Mouse (Mus musculus) R1 (cell line): Measurements from ENCODE around the gene Zfp592.
"Not testable (repeated sequence)": the region's sequence is repeated elsewhere in the genome, so short reads cannot be mapped to it uniquely, and the experiment has no call there.

ENCODE experiments used
- DNase-seq: peaks from one replicate; pipeline ENCODE4 v3.0.0-alpha.2; 2018; ENCODE audit warnings: low read depth, low spot score

Zfp592 gene

DNA sequence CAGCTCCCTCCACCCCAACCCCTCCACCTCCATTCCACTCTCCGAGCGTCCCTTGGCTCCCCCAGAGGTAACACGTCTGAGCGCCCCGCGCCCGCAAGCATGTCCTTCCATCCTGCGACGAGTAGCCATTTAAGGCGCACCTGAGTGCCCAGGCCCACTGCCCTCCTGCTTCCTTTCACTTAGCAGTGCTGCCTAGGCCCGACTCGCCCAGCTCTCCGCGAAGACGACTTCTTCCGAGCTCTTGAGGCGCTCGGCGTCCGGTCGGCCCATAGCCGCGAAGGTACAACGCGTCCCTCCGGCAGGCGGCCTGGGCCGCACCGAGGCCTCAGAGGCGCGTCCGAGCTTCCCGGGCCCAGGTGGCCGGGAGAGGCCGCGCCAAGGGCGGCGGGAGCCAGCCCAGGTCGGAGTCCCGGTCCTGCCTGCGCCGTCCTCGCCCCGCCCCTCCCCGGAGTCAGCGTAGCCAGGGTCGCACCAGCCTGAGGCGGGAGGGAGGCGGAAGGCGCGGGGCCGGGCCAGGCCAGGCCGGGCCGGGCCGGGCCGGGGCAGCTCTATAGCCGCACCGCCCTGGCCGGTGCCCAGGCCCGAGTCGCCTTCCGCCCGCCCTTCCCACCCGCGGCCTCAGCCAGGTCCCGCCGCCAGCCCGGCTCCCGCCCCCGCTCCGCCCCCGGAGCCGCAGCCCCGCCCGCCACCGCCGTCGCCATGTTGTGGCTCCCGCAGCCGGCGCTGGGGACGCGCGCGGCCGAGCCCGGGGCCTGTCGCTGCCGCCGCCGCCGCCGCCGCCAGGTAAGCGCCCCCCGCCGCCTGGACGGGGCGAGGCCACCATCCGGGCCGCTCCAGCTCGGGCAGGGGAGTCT, at the start of gene Zfp592:
TSS of gene Zfp592 (plus strand) at position 702 of the 854 bp plus-strand sequence.
- DNase-seq = peak; percentile 71

DNA sequence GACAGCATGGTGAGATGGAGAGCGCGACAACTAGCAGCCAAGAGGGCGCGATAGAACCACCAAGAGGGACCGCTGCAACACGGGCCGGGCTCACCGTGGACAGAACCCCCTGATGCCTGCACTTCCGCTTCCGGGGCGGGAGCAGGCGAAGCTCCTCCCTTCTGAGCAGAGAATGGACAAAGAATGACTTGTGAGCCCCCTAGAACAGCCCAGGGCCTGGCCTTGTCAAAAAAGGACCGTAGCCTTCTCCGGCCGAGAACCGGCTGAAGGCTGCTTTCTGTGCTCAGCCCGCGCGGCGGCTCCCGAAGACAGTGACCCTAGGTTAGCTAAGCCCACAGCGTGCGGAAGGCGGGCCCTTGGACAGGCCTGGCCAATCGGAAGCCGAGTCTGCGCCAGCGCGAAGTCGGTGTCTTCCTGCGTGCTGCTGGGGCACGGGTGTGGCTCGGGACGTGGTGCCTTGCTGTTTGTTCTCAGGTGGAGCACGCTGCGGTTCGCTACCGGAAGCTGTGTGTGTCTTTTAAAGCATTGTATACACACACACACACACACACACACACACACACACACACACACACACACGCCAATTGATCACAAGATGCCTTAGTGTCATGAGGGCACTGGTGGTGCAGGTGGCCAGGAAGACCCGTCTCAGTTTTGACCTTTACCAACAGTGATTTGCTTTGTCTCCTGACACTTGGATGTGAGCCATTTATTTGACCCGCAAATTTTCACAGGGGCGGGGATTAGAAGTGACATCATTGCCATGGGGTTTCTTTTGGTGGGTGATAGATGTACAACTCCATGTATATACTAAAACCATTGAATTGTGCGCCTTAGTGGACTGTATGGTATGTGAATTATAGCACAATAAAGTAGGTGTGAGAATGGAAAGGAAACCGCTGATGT, 45.8 kb upstream of the Zfp592 start, which contains the start of gene Sec11a:
TSS of gene Sec11a (minus strand) at position 336 of the 906 bp plus-strand sequence.
- peak; percentile 97 for DNase-seq

DNA sequence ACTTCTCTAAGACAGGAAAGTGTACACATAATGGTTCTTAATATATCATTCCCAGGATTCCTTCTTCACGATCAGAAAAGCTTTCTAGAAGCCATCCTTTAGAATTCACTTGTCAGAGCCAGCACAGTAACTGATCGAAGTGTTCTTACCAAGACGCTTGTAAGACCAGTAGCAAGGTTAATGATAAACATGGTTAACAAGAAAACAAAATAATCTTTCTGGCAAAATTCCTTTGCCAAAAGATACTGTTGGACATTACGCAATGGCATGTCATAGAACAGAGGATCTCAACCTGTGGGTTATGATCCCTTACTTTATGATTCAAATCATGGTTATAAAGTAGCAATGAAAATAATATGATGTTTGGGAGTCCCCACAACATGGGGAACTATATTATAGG, 42.0 kb upstream of the Zfp592 start:
- no peak for DNase-seq

DNA sequence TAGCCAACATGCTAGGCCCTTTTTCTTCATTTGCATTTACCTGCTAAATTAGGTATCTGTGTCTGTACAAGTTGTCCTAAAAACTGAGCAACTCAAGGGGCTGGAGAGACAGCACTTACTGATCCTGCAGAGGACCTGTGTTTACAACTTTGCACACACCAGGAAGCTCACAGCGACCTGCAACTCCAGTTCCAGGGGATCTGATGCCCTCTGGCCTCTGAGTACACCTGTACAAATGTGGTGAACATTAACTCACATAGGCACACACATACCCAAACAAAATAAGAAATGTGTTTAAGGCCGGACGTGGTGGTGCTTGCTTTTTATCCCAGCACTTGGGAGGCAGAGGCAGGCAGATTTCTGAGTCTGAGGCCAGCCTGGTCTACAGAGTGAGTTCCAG, 41.3 kb upstream of the Zfp592 start:
- DNase-seq = no peak

DNA sequence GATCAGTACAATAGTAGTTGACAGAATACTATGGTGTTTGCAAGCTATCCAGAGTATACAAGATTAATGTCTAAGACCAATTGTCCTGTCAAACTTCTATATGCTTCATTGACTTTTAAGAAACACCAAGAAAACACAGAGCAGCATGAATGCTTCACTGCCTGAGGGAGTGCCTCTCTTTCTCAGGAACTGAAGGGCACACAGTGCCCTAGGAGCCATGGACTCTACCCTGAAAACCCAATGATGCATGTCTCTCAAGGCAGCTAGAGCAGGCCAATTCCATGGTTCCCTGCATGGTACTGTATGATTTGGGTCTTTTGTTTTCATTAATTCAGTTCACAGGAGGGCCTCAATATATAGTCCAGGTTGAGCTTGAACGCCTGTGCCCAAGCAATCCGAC, 39.2 kb upstream of the Zfp592 start:
- DNase-seq = no peak

DNA sequence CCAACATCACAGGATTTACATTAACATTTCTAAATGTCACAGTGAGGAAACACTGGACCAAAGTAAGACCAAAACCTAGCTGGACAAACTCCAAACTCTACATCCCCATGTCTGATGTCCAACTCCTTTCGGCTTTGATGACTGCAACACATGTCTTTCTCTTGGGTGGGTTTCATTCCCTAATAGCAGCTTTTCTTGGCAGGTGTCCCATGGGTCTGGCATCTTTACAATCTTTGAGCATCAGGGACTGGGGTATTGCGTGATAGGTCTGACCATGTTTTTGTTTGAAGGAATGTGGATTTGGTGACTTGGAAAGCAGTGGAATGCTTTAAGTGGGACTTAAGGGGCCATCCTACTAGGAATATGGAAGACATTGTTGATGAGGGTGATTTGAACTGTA, 36.6 kb upstream of the Zfp592 start:
- DNase-seq = no peak

DNA sequence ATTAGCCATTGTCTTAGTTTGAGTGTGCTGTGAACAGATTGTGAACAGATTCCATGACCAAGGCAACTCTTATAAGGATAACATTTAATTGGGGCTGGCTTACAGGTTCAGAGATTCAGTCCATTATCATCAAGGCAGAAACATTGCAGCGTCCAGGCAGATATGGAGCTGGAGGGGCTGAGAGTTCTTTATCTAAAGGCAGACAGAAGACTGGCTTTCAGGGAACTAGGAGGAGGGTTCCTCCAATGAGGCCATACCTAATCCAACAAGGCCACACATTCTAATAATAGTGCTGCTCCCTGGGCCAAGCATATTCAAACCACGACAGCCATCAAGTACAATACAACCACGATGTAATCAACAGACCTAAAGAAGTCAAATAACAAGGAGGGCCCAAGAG, 34.5 kb upstream of the Zfp592 start:
- no peak for DNase-seq

DNA sequence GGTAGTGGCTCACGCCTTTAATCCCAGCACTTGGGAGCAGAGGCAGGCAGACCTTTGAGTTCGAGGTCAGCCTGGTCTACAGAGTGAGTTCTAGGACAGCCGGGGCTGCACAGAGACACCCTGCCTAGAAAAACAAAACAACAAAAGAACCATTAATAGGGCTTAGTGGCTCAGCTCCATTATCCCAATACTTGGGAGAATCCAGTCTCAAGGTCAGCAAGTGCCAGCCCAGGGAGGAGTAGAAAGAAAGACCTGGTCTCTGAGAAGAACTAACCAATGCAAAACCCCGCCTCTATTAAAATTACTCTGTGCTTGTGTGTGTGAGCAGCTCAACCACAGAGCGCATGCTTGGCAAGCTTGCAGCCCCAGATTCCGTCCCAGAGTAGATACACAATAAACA, 30.7 kb upstream of the Zfp592 start:
- peak; percentile 84 for DNase-seq

DNA sequence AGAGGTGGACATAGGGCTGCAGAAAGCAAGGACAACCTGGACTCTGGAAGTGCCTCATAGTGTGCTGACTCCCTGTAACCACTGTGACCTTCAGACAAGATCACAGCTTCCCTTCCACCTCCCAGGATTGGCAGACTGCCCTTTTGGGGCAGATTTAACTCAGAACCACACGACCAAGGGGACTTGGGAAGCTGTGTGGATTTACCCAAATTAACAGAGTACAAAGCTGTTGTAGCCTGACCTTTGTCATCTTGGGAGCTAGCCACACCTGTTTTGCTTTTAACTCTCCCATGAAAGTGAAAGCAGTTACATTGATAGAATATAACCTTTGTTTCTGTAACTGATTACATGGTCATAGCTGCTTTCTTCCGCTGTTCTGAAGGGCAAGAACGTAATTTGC, 22.6 kb upstream of the Zfp592 start:
- DNase-seq = no peak

DNA sequence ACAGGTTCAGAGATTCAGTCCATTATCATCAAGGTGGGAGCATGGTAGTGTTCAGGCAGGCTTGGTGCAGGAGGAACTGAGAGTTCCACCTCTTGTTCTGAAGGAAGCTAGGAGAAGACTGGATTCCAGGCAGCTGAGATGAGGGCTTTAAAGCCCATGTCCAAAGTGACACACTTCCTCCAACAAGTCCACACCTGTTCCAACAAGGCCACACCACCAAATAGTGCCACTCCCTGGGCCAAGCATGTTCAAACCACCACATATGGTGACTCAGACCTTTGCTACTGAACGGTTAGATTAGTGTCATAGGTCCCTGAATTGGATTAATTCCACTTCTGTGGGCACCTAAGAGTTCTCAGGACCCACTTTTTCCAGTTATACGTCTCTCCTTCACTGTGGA, 22.1 kb upstream of the Zfp592 start:
- no peak for DNase-seq

DNA sequence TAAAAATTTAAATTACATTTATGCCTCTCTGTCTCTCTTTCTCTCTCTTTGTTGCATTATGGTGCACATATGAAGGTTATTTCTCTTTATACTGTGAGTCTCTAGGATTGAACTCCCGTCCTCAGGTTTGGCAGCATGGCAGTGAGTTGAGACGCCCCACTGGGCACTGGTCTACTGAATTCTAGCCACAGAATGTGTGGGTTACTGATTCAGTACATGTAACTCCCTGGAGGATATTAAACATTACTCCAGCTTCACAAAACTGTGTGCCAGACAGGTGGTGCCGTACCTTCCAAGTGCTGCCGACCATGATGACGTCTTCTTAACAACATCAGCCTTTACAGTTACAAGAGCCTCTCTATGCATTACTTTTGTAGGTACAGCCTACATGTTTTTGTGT, 21.4 kb upstream of the Zfp592 start:
- DNase-seq = no peak

DNA sequence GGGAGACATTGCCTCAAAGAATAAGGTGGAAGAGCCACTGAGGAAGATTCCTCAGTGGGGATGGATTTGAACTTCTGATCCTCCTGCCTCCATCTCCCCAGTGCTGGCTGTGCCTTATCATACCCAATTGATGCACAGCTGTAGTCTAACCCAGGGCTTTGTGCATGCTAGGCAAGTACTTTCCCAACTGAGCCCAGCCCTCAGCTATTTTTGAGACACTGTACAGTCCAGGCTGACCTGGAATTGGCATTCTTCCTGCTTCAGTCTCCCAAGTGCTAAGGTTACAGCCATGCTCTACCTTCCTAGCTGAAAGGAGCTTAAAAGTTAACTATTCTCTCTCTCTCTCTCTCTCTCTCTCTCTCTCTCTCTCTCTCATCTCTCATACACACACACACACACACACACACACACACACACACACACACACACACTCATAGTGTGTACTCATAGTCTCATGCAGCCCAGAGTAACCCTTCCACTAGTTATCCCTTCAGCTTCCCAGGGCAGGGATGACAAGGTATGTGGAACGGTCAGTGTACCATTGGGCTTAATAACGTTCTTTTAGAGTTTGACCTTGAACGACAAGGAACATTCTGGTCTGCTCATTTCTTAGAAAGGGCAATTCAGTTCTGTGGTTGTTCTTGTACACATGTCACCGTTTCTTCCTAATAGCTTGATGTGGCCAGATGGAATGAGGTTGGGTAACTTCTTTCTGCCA, 20.4 kb upstream of the Zfp592 start:
- DNase-seq = not testable (repeated sequence)

DNA sequence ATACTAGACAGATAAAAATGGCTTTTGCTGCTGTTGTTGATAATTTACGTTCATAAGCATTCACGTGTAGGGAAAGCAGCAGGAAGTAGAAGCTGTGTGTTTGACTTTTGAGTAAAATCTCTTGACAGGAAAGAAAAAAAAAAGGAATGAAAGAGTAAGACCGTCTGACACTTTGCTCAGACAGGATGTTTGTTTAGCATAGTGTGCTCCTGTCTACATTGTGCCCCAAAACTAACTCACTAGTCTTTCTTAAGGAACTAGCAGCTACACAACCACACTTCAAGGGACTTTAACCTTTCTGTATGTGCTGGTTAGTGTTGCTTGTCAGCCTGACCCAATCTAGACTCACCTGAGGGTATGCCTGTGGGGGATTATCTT, 19.9 kb upstream of the Zfp592 start:
- not testable (repeated sequence) for DNase-seq

DNA sequence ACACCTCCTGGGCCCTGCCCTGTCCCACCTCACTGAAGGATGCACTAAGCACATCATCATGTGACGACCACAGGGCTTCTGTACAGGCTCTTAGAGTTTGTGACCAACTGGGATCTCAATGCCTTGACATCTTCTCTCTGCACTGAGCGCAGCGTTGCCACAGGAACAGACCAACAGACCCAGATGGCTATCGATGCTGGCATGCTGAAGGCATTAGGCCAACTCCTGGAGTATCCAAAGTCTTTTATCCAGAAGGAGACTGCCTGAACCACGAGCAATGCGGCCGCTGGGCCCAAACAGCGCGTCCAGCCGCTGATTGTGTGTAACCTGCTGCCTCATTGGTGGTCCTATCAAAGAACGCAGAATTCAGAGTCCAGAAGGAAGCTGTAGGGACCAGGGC, 12.9 kb upstream of the Zfp592 start:
- DNase-seq = no peak

DNA sequence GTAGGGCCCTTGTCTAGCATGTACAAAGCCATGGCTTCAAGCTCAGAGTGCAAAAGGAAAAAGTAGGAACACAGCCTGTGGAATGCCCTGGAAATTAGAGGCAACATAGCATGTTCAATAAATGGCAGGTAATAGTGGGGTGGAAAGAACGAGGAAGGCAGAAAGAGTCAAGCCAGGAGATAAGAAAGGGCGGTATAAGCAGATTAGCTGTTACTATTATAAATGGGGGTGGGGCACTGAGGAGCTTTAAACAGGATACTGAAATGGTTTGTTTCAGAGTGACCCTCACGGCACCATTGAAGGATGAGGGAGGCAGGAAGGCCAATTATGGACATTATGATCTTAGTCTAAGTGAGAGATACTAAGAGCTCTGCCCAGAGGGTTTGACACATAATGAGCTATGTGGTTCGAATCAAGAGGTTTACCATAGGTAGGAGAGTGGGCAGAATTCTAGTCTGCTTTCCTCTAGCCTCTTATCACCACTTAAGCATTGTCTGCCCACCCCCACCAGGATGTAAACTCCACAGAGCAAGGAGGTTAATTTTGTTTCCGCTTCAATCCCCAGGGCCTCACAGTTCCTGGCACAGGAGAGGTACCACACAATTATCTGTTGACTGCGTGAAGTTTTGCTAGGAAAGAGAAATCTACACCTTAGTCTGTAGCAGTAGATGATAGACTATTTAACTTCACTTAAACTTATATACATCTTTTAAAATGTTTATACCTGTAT, 6.9 kb upstream of the Zfp592 start:
- DNase-seq = no peak

DNA sequence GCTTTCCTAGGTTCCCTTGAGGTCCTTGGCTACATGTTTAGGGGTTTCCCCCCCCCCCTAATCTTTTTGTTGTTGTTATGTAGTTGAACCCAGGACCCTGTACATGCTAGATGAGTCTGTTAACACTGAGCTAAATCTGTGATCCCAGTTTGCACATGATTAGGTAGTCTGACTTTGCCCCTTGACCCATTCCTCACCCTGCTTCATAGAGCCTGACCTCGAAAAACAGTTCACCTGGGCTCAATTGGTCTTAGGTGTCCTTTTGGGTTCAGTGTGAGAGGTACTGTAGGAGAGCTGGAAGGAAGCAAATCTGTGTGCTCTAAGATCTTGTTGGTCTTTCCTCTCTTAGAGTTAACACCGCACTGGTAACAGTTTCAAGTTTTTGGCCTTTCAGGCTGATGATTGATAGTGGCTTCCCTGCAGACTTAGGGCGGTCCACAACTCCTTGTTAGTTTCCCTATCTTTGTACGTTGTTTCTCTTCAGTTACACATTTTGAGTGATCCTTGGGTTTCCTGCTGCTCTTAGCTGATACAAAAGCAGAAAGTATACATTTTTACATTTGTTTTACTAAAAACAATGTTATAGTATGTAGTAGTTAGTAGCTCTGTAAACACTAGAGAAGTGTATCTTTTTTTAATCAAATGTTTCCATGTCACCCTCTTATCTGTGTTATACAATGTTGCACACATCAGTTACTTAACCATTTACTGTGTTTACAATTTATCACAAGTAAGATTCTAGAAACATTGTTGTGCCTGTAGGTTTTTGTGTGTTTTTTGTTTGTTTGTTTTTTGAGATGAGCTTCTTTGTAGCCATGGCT, 5.5 kb upstream of the Zfp592 start:
- DNase-seq = no peak

DNA sequence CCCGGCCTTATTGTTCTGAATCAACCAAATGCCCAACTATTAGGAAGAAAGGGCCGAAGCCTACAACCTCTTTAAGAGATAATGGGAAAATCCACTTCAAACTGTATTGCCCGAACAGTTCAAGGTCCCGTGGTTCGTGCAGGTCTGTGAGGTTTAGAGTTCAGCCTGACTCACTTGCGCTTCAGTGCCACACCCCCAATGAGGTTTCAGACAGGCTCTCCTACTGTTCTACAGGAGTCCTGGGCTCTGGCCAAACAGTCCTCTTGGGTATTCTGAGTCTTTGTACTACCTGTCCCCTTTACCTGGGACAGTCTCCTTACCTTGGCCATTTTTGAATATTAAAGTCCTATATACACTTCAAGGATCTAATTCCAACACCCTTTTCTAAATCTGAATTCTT, 3.2 kb upstream of the Zfp592 start:
- peak; percentile 42 for DNase-seq

DNA sequence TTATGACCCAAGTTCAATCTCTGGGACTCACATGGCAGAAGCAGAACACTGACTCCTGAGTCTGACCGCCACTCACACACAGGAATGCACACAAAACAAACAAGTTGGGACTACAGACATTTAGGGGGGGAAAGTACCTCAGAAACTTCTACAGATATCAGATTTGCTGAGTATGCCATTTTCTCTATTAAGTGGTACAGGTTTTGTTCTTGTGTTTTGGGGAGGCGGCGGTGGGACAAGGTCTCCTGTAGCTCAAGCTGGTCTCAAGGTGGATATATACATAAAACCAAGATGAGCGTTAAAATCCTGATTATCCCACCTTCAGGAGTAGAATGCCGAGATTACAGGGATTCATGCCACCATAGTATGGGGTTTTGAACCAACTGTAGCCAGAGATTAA, 1.9 kb upstream of the Zfp592 start:
- DNase-seq = no peak

DNA sequence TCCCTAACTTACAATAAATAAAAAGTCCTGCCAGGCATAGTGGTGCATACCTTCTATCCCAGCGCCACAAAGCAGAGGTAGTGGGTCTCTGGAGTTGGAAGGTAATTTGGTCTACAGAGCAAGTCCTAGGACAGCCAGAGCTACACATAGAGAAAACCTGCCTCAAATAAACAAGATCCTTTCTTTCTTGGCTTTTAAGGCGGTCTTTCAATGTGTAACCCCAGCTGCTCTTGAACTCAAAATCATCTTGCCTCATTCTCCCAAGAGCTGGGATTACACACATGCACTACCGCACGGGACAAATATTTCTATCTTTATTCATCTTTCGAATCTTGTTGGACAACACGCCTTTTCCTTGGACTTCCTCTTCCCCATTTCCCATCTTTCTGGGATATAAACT, 1.4 kb upstream of the Zfp592 start:
- DNase-seq = no peak

DNA sequence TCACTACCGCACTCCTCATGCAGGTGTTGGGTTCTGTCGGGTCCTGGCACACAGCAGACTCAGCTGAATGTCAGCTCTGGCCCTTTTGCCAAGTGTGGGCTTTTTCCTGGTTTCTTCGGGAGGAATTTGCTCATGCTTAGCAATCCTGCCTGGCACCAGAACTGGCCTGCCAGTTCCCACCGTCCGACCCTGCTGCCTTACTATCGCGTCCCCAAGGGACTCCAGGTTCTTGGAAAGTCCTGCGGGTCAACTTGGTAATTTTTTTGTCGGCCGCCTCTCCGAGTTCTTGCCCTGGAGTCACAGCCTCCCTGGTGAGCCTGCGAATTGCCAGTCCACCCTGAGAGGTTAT, 876 bp upstream of the Zfp592 start:
- no peak for DNase-seq
